Mouse (Mus musculus) megakaryocyte-erythroid progenitor cell, adult 5-6 weeks (primary cell): ENCODE results near the gene Hdac7. TPM values are rescaled to one million over a fixed set of nuclear protein-coding genes. Genes with fewer than 3 reads are reported as not detected.
A peak's percentile ranks its signal among the peaks of the same experiment; 100 is the strongest.

Experiments
- ATAC-seq: replicated peaks from 2 replicates; pipeline ENCODE4 v1.8.0; 2016; ENCODE audit warnings: mild to moderate bottlenecking, inconsistent platforms; ENCODE audit not compliant: severe bottlenecking, poor library complexity, low FRiP score, low TSS enrichment
- total RNA-seq, 2 experiments: library from RNA; stranded (forward) in 1 of 2; stranded (reverse) in 1 of 2; fragments of 200-1000, 215-1000 nt in 1 of 2; fragments of >200 nt in 1 of 2; fragmentation: Nextera tagmentation in 1 of 2; gene quantifications; 2 replicates each; pipeline ENCODE4 v1.2.3; 2014 to 2017

Gene Hdac7
- total RNA-seq, 2 experiments from 2014 or later: 35.6 to 194 TPM

DNA sequence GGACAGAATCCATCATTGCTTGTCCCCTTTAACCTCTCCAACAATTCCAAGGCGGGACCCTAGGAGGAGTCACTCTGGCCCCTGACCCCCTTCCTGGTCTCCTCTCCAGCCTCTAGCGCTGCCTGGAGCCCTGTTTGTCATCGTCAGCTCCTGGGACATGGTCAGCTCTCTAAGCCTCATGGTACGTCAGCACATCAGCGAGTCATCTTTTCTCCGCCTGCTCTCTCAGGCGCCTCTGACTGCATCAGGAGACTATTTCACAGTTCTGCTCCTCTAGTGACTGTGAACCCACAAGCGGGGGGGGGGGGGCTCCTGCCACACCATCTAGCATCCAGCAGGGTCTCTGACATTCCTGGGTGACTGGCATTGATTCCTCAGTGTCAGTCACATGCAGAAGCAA is 88.9 kb downstream of the Hdac7 start:
- no peak for ATAC-seq

DNA sequence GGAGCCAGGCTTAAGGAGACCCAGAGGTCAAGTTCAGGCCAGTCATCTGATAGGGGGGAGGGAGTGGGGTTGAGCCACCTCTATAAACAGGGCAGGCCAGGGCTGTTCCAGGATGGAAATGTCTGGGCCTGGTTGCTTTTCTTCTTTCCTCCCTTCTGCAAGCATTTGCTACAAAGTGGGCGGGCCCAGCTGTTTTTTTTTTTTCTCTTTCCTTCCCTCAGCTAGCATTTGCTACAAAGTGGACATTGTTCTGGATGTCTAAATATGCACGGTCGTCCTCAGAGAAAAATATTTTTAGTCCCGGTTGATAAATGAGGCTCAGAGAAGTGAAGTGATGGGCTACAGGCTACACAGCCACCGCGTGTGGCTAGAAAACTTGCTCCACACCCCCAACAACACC is 89.8 kb downstream of the Hdac7 start:
- no peak for ATAC-seq

DNA sequence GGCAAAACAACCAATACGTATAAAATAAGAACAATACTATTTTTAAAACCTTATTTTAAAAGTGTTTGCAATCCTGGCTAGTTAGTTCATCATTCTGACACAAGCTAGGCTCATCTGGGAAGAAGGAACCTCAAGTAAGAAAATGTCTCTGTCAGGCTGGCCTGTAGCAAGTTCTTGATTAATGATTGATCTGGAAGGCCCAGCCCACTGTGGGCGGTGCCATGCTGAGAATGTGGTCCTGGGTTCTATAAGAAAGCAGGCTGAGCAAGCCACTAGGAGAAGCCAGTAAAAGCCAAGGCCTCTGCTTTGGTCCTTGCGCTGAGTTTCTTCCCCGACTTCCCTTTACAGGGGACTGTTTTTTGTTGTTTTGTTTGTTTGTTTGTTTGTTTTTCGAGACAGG is 91.8 kb downstream of the Hdac7 start:
- ATAC-seq: no peak

DNA sequence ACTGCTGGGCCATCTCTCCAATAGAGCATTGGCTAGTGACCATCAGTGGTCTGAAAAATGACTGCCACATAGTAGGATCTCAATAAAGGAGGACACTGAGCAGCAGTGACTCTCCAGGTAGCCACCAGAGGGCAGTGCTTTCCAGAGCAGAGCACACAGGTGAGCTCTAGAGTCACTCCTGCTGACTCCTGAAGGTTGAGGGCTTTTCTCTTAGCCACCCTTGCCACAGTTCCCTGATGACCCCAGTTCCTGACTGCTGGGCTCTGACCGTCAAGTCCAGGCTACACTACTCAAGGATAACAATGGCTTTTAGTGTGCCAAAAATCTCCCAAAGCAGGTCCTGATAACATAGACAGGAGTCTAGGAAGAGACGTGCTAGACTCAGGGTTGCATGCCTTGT is 92.6 kb downstream of the Hdac7 start:
- no peak for ATAC-seq

DNA sequence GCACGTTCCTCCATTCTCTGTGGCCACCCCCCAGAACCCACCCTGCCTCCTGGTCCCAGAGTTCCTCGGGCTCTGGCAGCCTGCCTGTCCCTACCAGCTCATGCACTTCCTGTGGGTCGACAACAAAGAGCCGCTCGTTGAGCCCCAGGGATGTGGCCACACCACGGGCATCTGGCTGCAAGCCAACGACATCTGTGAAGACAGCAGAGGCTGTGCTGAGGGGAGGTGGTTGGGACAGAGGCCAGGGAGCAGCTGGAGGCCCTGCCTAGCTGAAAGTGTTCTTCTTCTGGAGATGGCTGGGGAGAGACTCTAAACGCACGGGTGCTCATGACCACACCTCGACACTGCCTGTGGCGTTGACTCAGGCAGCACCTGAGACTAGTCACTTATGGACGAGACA is 93.6 kb downstream of the Hdac7 start:
- ATAC-seq: peak; percentile 50

DNA sequence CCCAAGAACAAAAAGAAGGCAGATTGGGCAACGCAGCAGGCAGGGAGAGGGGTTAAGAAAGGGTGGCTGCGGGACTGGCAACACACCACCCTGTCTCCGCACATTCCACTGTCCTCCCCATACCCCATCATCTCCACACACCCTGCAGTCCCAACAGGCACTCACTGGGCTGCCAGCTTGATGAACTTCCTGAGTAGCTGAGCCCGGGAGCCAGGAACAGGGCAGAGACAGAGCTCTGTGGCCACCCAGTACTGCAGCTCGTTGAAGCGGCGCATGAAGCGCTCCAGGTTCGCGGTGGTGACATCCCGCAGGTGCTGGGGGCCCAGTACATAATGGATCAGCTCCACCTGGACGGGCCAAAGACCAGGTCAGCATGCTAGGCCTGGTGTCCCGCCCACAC is 94.5 kb downstream of the Hdac7 start:
- ATAC-seq: no peak

DNA sequence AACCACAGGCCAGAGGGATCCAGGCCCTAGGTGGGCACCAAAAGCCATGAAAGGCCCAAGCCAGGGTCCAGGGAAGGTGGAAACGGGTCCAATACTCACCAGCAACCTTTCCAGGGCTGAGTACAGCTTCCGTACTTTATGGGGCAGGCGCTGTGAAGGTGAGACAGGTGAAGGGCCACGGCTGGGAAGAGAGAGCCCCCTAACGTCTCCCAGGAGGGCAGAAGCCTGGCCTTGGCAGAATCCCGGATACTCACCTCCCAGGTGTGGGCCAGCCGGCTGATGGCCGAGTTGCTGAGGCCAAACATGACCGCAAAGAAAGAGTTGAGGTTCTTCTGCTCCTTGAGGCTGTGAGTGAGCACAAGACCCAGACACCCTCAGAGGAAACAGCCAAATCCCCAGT is 94.9 kb downstream of the Hdac7 start:
- no peak for ATAC-seq

DNA sequence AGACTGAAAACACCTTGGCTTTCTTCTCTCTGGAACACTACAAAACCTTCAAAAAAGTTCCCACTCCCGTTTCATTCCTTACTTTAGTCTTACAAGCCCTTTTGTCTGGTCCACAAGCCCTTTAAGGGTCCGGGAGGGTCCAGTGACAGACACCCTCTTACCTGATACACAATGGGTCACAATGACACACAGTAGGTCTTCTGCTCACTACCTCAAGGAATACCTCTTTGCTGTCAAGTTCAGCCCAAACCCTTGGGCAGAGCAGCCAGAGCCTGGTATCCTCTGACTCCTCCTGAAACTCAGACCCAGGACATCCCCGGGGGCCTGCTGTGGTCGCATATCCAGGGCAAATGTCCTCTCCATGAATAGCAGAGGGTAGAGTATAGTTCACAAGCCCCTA is 95.3 kb downstream of the Hdac7 start:
- ATAC-seq: no peak

DNA sequence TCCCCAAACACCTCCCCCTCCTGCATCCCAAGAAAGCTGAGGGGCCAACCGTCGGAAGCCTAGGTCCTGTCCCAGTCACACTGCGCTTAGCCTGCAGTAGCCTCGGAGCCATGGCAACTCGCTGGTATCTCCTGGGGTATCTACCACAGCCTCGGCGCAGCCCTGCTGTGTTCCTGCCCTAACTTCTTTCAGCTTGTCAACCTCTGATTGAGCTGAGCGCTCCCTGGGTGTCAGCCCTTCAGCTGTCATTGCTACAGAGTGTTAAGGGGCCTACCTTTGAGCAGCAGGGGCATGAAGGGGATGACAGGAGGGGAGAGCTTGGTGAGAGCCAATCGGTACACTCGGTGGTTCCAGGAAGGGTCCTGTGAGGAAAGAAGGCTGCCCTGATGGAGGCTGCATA is 96.0 kb downstream of the Hdac7 start:
- ATAC-seq: peak; percentile 72

DNA sequence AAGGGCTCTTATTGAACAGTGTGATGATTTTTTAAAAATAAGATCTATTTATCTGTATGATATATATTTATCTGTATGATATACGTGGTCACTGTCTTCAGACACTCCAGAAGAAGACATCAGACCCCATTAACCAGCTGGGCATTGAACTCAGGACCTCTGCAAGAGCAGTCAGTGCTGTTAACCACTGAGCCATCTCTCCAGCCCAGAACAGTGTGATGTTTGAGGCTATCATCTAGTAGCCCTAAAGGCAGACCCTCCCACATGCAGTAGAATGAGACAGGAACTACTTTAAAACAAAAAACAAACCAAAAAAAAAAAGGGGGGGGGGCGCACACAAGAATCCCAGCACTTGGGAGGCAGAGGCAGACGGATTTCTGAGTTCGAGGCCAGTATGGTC is 96.8 kb downstream of the Hdac7 start:
- no peak for ATAC-seq

DNA sequence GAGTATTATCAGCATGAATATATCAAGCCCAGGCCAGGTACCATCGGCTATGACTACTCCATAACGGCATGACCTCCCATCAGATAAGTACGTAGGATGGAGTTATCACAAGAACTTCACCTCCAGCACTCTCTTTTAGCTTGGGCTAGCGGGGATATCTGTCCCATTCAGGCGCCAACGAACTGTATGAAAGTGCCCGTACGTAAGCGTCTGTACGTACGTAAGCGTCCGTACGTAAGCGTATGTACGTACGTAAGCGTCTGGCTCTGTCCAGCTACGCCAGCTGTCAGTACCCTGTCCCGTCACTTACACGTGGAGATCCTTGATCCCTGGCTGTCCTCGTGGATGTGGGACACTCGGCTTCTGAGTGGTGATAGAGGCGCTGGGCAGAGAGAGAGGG is 97.6 kb downstream of the Hdac7 start:
- peak; percentile 35 for ATAC-seq

DNA sequence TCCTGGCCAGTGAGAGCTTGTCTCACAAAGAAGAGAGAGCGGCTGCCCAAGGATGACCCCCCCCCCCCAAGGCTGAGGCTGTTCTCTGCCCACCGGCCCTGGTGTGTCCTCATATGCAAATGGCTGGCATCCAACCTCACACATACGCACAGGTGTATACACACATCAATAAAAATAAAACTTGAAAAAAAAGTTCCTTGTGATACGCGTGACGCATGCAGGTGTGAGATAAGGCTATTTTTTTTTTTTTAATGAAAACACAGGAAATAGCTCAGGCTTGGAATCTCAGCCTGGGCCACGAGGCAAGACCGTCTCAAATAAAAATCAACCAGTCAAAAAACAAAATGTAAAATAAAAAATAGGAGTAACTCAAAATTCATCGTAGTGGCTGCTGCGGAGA is 98.0 kb downstream of the Hdac7 start:
- no peak for ATAC-seq

DNA sequence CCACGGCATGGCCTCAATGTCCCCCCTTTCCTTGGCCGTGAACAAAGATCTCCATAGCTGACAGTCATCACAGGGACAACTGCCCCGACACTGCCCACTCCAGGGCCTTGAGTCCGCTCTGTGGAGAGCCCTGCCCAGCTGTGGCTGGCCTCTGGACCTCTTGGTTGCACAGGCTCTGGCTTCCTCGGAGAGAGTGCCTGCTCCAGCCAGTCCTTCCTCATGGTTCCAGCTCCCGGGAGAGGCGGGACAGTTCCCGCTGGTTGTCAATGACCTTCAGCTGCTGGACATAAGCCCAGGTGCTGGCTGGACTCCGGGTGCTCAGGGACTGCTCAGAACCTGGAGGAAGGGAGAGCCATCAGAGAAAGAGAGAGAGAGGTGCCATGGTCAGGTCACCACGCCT is 99.0 kb downstream of the Hdac7 start:
- no peak for ATAC-seq

DNA sequence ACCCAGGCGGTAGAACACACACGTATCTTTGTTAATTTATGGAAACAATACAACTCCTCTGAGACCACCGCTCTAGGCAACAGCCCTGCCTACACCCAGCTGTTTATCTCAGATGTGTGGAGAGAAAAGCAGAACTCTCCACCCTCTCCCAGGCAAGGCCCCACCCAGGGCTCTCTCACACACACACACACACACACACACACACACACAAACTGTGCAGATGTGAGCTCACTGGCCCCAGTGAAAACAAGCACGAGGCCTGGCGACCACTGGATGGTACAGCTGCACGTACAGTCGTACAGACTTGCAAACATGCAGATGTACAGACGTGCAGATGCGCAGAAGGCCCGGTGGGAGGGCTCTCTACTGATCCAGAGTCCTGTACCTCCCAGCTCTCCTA is 99.4 kb downstream of the Hdac7 start:
- peak; percentile 51 for ATAC-seq

DNA sequence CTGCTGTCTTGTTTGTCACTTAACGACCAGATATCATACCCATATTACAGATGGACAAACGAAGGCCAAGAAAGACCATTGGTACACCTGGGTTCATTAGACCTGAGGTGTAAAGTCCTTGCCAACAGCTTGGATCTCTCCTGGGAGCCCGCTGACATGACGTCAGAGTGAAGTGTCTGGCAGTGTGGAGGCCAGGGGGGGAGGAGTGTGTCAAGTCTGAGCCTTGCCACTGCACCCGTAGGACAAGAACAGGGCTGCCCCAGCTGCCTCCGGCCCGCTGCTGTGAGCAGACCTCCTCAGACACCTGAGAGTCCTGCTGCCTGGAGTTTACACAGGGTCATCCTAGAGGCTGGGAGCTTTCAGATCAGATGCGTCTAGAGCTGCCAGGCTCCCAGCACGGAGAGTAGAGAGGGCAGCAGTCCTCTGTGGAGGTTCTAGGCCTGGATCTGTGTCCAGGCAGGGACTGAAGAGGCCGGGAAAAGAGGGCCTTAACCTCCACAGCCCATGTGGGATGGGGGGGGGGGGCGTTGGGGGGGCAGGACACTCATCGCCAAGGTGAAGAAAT is 100.3 kb downstream of the Hdac7 start:
- no peak for ATAC-seq

DNA sequence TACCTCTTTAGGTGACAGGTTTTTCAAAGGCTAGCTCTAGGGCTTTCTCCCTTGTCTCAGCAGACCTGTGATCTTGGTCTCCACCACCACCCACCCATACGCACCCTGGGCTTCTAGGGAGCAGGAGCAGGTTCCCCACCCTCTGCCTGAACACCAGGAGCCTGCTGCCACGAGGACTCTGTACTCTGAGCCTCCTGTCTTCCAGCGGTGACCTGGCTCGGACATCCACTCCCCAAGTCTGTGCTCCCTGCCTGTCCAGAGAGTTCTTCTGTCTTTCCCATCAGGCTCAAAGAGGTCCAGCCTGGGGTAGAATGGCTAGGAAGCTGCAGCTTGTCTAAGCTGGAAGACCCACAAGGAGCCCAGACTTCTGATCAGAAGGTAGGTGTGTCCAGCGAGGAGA is 101.1 kb downstream of the Hdac7 start:
- no peak for ATAC-seq

Other genes with a start within 250 kb of the Hdac7 start
- gene Rpap3, start 138.7 kb downstream of the Hdac7 start, total RNA-seq (2014; fragmentation: Nextera tagmentation): 28.7 and 37.9 TPM in 2 replicates
- gene Rpap3, start 138.7 kb downstream of the Hdac7 start, total RNA-seq (2017): 43.5 and 48.6 TPM in 2 replicates
- 0.87 TPM in 1 of 2 replicates, not detected in the other for gene Endou, start 113.2 kb downstream of the Hdac7 start, total RNA-seq (2014; fragmentation: Nextera tagmentation)
- gene Endou, start 113.2 kb downstream of the Hdac7 start, total RNA-seq (2017): not detected in 2 replicates
- gene Rapgef3, start 76.5 kb downstream of the Hdac7 start, total RNA-seq (2014; fragmentation: Nextera tagmentation): 12.0 and 13.1 TPM in 2 replicates
- 6.8 and 8.2 TPM in 2 replicates for gene Rapgef3, start 76.5 kb downstream of the Hdac7 start, total RNA-seq (2017)
- gene Slc48a1, start 66.0 kb downstream of the Hdac7 start, total RNA-seq (2014; fragmentation: Nextera tagmentation): 91.5 and 112 TPM in 2 replicates
- gene Slc48a1, start 66.0 kb downstream of the Hdac7 start, total RNA-seq (2017): 53.7 and 72.6 TPM in 2 replicates
- gene Vdr, start 66.1 kb upstream of the Hdac7 start, total RNA-seq (2014; fragmentation: Nextera tagmentation): 1.5 TPM in 1 of 2 replicates, not detected in the other
- gene Vdr, start 66.1 kb upstream of the Hdac7 start, total RNA-seq (2017): 0.85 and 0.88 TPM in 2 replicates
- 20.9 and 35.9 TPM in 2 replicates for gene Tmem106c, start 119.7 kb upstream of the Hdac7 start, total RNA-seq (2014; fragmentation: Nextera tagmentation)
- 13.1 and 18.7 TPM in 2 replicates for gene Tmem106c, start 119.7 kb upstream of the Hdac7 start, total RNA-seq (2017)
- not detected in 2 replicates for gene Col2a1, start 160.2 kb upstream of the Hdac7 start, total RNA-seq (2014; fragmentation: Nextera tagmentation)
- not detected in 2 replicates for gene Col2a1, start 160.2 kb upstream of the Hdac7 start, total RNA-seq (2017)
- gene Pfkm, start 248.1 kb upstream of the Hdac7 start, total RNA-seq (2014; fragmentation: Nextera tagmentation): 69.0 and 74.9 TPM in 2 replicates
- gene Pfkm, start 248.1 kb upstream of the Hdac7 start, total RNA-seq (2017): 63.7 and 89.1 TPM in 2 replicates
- gene Senp1, start 249.2 kb upstream of the Hdac7 start, total RNA-seq (2014; fragmentation: Nextera tagmentation): 45.5 and 46.0 TPM in 2 replicates
- gene Senp1, start 249.2 kb upstream of the Hdac7 start, total RNA-seq (2017): 35.2 and 39.0 TPM in 2 replicates